Mouse (Mus musculus): ENCODE data around the gene Riok2.
"Not testable (repeated sequence)": the region's sequence is repeated elsewhere in the genome, so short reads cannot be mapped to it uniquely, and the experiment has no call there.

Riok2 gene

GRCm38 (mm10) chr17:17373918-17374910 lies at the start of gene Riok2:
Gene Riok2, plus strand, starts transcription at chr17:17374309.
- DNase-seq (ENCODE audit: low spot score in 2 of 2): peak; percentile 83 to 88

- DNase-seq (ENCODE audit: low spot score in 2 of 2): not testable (repeated sequence)
These were observed 48.1 kb upstream of the Riok2 start for GRCm38 (mm10) chr17:17326022-17326421.

GRCm38 (mm10) chr17:17326636-17327035 lies 47.5 kb upstream of the Riok2 start:
- no peak for DNase-seq (ENCODE audit: low spot score in 2 of 2)

GRCm38 (mm10) chr17:17345374-17346183 lies 28.5 kb upstream of the Riok2 start:
- not testable (repeated sequence) for DNase-seq (ENCODE audit: low spot score in 2 of 2)

- DNase-seq (ENCODE audit: low spot score in 2 of 2): not testable (repeated sequence)
These were observed 27.8 kb upstream of the Riok2 start for GRCm38 (mm10) chr17:17346281-17346680.

GRCm38 (mm10) chr17:17373550-17373917 lies 575 bp upstream of the Riok2 start:
- no peak for DNase-seq (ENCODE audit: low spot score in 2 of 2)

GRCm38 (mm10) chr17:17375581-17375980 lies 1.5 kb downstream of the Riok2 start:
- no peak for DNase-seq (ENCODE audit: low spot score in 2 of 2)

- DNase-seq (ENCODE audit: low spot score in 2 of 2): no peak
These were observed 9.6 kb downstream of the Riok2 start for GRCm38 (mm10) chr17:17383703-17384102.

GRCm38 (mm10) chr17:17384502-17384901 lies 10.4 kb downstream of the Riok2 start:
- no peak for DNase-seq (ENCODE audit: low spot score in 2 of 2)

- DNase-seq (ENCODE audit: low spot score in 2 of 2): no peak
These were observed 12.0 kb downstream of the Riok2 start for GRCm38 (mm10) chr17:17386117-17386516.

GRCm38 (mm10) chr17:17391823-17392222 lies 17.7 kb downstream of the Riok2 start:
- DNase-seq (ENCODE audit: low spot score in 2 of 2): no peak

- DNase-seq (ENCODE audit: low spot score in 2 of 2): no peak
These were observed 18.8 kb downstream of the Riok2 start for GRCm38 (mm10) chr17:17392863-17393262.

- DNase-seq (ENCODE audit: low spot score in 2 of 2): no peak
These were observed 19.2 kb downstream of the Riok2 start for GRCm38 (mm10) chr17:17393300-17393699.

GRCm38 (mm10) chr17:17394336-17394735 lies 20.2 kb downstream of the Riok2 start:
- DNase-seq (ENCODE audit: low spot score in 2 of 2): peak; percentile 79 to 83

GRCm38 (mm10) chr17:17396869-17397268 lies 22.8 kb downstream of the Riok2 start:
- no peak for DNase-seq (ENCODE audit: low spot score in 2 of 2)

- DNase-seq (ENCODE audit: low spot score in 2 of 2): no peak
These were observed 24.6 kb downstream of the Riok2 start for GRCm38 (mm10) chr17:17398664-17399063.

GRCm38 (mm10) chr17:17402222-17403004 lies 28.3 kb downstream of the Riok2 start, which contains the start of gene Lix1:
Gene Lix1, plus strand, starts transcription at chr17:17402672.
- peak; percentile 57 to 59 for DNase-seq (ENCODE audit: low spot score in 2 of 2)

GRCm38 (mm10) chr17:17403038-17403437 lies 28.9 kb downstream of the Riok2 start:
- no peak for DNase-seq (ENCODE audit: low spot score in 2 of 2)

GRCm38 (mm10) chr17:17403578-17404112 lies 29.5 kb downstream of the Riok2 start:
- no peak for DNase-seq (ENCODE audit: low spot score in 2 of 2)

- DNase-seq (ENCODE audit: low spot score in 2 of 2): no peak
These were observed 30.9 kb downstream of the Riok2 start for GRCm38 (mm10) chr17:17404811-17405544.

- DNase-seq (ENCODE audit: low spot score in 2 of 2): no peak
These were observed 31.5 kb downstream of the Riok2 start for GRCm38 (mm10) chr17:17405606-17406005.

All from frontal cortex, postnatal 25 days (tissue).